Mouse (Mus musculus): Measurements from ENCODE around the gene Pdcd11.

DNA sequence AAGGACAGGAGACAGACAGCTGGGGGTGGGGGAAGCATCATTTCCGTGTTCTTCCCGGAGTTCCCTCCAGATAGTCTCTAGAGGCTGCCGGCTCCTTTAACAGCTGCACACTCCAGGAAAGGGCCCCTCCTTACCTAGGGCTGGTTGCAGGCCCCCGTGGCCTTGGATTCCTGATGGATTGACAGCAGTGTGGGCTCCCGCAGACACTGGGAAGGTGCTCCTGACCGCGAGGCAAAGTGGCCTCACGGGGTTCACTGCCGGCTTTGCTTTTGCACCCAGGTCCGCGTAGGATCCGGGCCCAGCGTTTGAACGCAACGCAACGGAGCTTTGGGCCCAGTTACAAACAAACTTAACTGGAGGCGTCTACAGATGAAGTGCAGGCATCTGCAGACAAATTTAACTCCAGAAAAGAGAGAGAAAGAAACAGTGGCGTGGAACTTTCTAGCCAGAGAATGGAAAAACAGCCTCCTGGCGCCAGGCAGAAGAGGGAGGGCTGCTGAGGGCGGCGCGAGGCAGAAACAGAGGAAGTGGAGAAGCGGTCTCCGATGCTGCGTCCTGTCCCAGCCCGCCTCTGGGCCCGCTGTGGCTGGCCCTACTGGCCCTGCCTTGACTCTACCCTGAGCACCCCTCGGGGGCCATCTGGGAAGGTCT, 47.3 kb downstream of the Pdcd11 start, which contains the start of gene Calhm2:
- TF ChIP-seq POLR2A (IDR thresholded peaks at IDR 0.05; ENCODE audit: low read depth, low read length) (peak; percentile 77), CTCF (IDR thresholded peaks at IDR 0.05; ENCODE audit: borderline replicate concordance, insufficient read depth, low read length) (no peak)
